Mouse (Mus musculus) cortical plate, adult 2 months (tissue): Measurements from ENCODE around the gene Bcl9l.

ENCODE experiments used
- CTCF ChIP-seq: fragments of 200-500 bp; IDR thresholded peaks from 2 replicates; pipeline ENCODE4 v1.5.1; 2011; ENCODE audit warnings: mild to moderate bottlenecking, control low read depth, low read length; ENCODE audit not compliant: insufficient read depth; ENCODE audit errors: extremely low read depth
- POLR2A ChIP-seq: fragments of 200-500 bp; IDR thresholded peaks from 2 replicates; pipeline ENCODE4 v1.6.1; 2011; ENCODE audit warnings: mild to moderate bottlenecking, low read length, control low read depth; ENCODE audit not compliant: insufficient read depth; ENCODE audit errors: extremely low read depth

- TF ChIP-seq CTCF, result no peak
- no peak for TF ChIP-seq POLR2A
Observed at GRCm38 (mm10) chr9:44526337-44527112, 43.9 kb downstream of the Bcl9l start.
